In genomic region chr3:96679159-96679674, GRCm38 (mm10) we compare ENCODE assay signal across 13 mouse cellular contexts. TPM values are rescaled to one million over a fixed set of nuclear protein-coding genes. Genes with fewer than 3 reads are reported as not detected.
A peak's percentile ranks its signal among the peaks of the same experiment; 100 is the strongest.
DNase-seq lines count a peak whose midpoint lies in the region; ATAC-seq and TF ChIP-seq lines count a peak whose summit lies in the region.
"Had no signal": no experiment of that assay in that cellular context is flagged by ENCODE, and none has a peak within 500 bp of the region (broad histone marks: within the 10 kb centered on the region; RNA-seq: fewer than 3 reads in every experiment).

No protein-coding gene starts in this region.

- WGBS in hindbrain, embryonic 15.5 days, result 36% methylated on average over 5 of the region's 5 CpGs
- WGBS in hindbrain, embryonic 14.5 days, result 23% methylated on average over 5 of the region's 5 CpGs

- no peaks in the 10 kb centered on the region for H3K9me3 ChIP-seq in hindbrain, embryonic 15.5 days
- H3K9me3 ChIP-seq in hindbrain, embryonic 14.5 days (ENCODE audit: control insufficient read depth, low read length), result no peaks in the 10 kb centered on the region
- no peaks in the 10 kb centered on the region for H3K9me3 ChIP-seq in E14TG2a.4 (ENCODE audit: low read length)
- H3K9me3 ChIP-seq: forebrain, embryonic 10.5 days had no signal

- no peak overlapping the region for H3K9ac ChIP-seq in hindbrain, embryonic 15.5 days
- H3K9ac ChIP-seq in hindbrain, embryonic 14.5 days, result no peak overlapping the region
- H3K9ac ChIP-seq: lung, embryonic 14.5 days had no signal

- no peak for DNase-seq in hindbrain, embryonic 14.5 days (ENCODE audit: low spot score)
- peak; percentile 67 for DNase-seq in adrenal gland, postnatal 10 days
- DNase-seq in left cerebral cortex, adult 18-20 months (ENCODE audit: low spot score in 2 of 2), result no peak
- DNase-seq in cerebellum, postnatal 36 days, result no peak
- DNase-seq in thymus, postnatal 0 days (ENCODE audit: low spot score), result no peak
- DNase-seq: gastrocnemius, postnatal 25 days; heart, postnatal 14 days; lung, embryonic 14.5 days had no signal

- no peak overlapping the region for H3K27ac ChIP-seq in hindbrain, embryonic 15.5 days (replicated peaks)
- H3K27ac ChIP-seq in hindbrain, embryonic 14.5 days, result no peak overlapping the region
- H3K27ac ChIP-seq: forebrain, embryonic 10.5 days; kidney, postnatal 0 days had no signal

- no peaks in the 10 kb centered on the region for H3K27me3 ChIP-seq in hindbrain, embryonic 15.5 days
- peaks cover 5% of the 10 kb centered on the region; the same call in 1 of the 2 replicates for H3K27me3 ChIP-seq in hindbrain, embryonic 14.5 days (ENCODE audit: control insufficient read depth, insufficient read depth, low read length)
- peaks cover 14% of the 10 kb centered on the region for H3K27me3 ChIP-seq in E14TG2a.4 (ENCODE audit: insufficient read depth, low read length)

- no peak for TF ChIP-seq CTCF in E14TG2a.4 (conservative IDR thresholded peaks at IDR 0.05; ENCODE audit: low read length)

- peaks cover 11% of the 10 kb centered on the region for H3K4me1 ChIP-seq in hindbrain, embryonic 15.5 days (replicated peaks)
- no peaks in the 10 kb centered on the region for H3K4me1 ChIP-seq in hindbrain, embryonic 14.5 days (replicated peaks; ENCODE audit: control insufficient read depth, insufficient read depth, low read length)
- peaks cover 92% of the 10 kb centered on the region for H3K4me1 ChIP-seq in E14TG2a.4 (replicated peaks; ENCODE audit: low read depth, low read length)

- no peaks in the 10 kb centered on the region for H3K36me3 ChIP-seq in hindbrain, embryonic 15.5 days
- H3K36me3 ChIP-seq in hindbrain, embryonic 14.5 days (replicated peaks; ENCODE audit: control insufficient read depth, insufficient read depth), result no peaks in the 10 kb centered on the region
- 0 out of 2 replicates have a peak, but pooled peaks cover 4% of the 10 kb centered on the region for H3K36me3 ChIP-seq in E14TG2a.4 (ENCODE audit: insufficient read depth, low read length)
- H3K36me3 ChIP-seq: forebrain, embryonic 10.5 days had no signal

- H3K4me3 ChIP-seq in hindbrain, embryonic 15.5 days, result no peak overlapping the region
- H3K4me3 ChIP-seq in hindbrain, embryonic 14.5 days (replicated peaks; ENCODE audit: low read length), result no peak overlapping the region
- peak overlapping the region; percentile 57 for H3K4me3 ChIP-seq in E14TG2a.4 (replicated peaks; ENCODE audit: low read length)
- H3K4me3 ChIP-seq: forebrain, embryonic 10.5 days had no signal

- no peak overlapping the region for H3K4me2 ChIP-seq in hindbrain, embryonic 15.5 days
- H3K4me2 ChIP-seq in hindbrain, embryonic 14.5 days (replicated peaks), result no peak overlapping the region
- H3K4me2 ChIP-seq: lung, embryonic 14.5 days had no signal

- peak; percentile 16; the same call in 1 of the 2 replicates for ATAC-seq in hindbrain, embryonic 15.5 days (ENCODE audit: low FRiP score, low read depth)
- no peak for ATAC-seq in hindbrain, embryonic 14.5 days (ENCODE audit: low FRiP score)
- peak; percentile 42 for ATAC-seq in megakaryocyte-erythroid progenitor cell, adult 5-6 weeks (replicated peaks; ENCODE audit: low FRiP score, low TSS enrichment, poor library complexity, severe bottlenecking)

RNA-seq across cellular contexts. Expression of gene Ankrd35, which starts 9.3 kb away (rescaled TPM):
- polyA plus RNA-seq in hindbrain, embryonic 15.5 days (2015; fragmentation: Nextera tagmentation; extraction: Ambion mirVana), result 2.2 and 2.7 TPM in 2 replicates
- 1.7 and 1.8 TPM in 2 replicates for polyA plus RNA-seq in hindbrain, embryonic 14.5 days (2014; fragmentation: Nextera tagmentation; extraction: Ambion mirVana)
- 1 to 10 TPM; 1.5 to 1.9 TPM for total RNA-seq in adrenal gland, postnatal 10 days (2021)
- 0.17 TPM in 1 of 2 replicates, not detected in the other for total RNA-seq in megakaryocyte-erythroid progenitor cell, adult 5-6 weeks (2014; fragmentation: Nextera tagmentation)
- 0.11 TPM in 1 of 2 replicates, not detected in the other for total RNA-seq in megakaryocyte-erythroid progenitor cell, adult 5-6 weeks (2017)
- 1 to 10 TPM; 8.1 to 9.0 TPM for total RNA-seq in left cerebral cortex, adult 18-20 months (2021)
- polyA plus RNA-seq in thymus, postnatal 0 days (2015; fragmentation: Nextera tagmentation; extraction: Ambion mirVana), result 1.5 and 1.9 TPM in 2 replicates

RNA-seq across cellular contexts. Expression of gene Pias3, which starts 17.0 kb away (rescaled TPM):
- 38.3 and 42.6 TPM in 2 replicates for polyA plus RNA-seq in hindbrain, embryonic 15.5 days (2015; fragmentation: Nextera tagmentation; extraction: Ambion mirVana)
- 27.5 and 29.3 TPM in 2 replicates for polyA plus RNA-seq in hindbrain, embryonic 14.5 days (2014; fragmentation: Nextera tagmentation; extraction: Ambion mirVana)
- 10 to 100 TPM; 22.0 to 32.0 TPM for total RNA-seq in adrenal gland, postnatal 10 days (2021)
- 11.0 and 14.2 TPM in 2 replicates for total RNA-seq in megakaryocyte-erythroid progenitor cell, adult 5-6 weeks (2014; fragmentation: Nextera tagmentation)
- 1.7 and 2.9 TPM in 2 replicates for total RNA-seq in megakaryocyte-erythroid progenitor cell, adult 5-6 weeks (2017)
- total RNA-seq in left cerebral cortex, adult 18-20 months (2021), result 10 to 100 TPM; 34.5 to 34.8 TPM
- polyA plus RNA-seq in thymus, postnatal 0 days (2015; fragmentation: Nextera tagmentation; extraction: Ambion mirVana), result 11.9 and 12.3 TPM in 2 replicates

RNA-seq across cellular contexts. Expression of gene Nudt17, which starts 29.1 kb away (rescaled TPM):
- 19.0 and 19.4 TPM in 2 replicates for polyA plus RNA-seq in hindbrain, embryonic 15.5 days (2015; fragmentation: Nextera tagmentation; extraction: Ambion mirVana)
- 16.5 and 17.3 TPM in 2 replicates for polyA plus RNA-seq in hindbrain, embryonic 14.5 days (2014; fragmentation: Nextera tagmentation; extraction: Ambion mirVana)
- 1 to 10 TPM; 3.1 to 5.3 TPM for total RNA-seq in adrenal gland, postnatal 10 days (2021)
- total RNA-seq in megakaryocyte-erythroid progenitor cell, adult 5-6 weeks (2014; fragmentation: Nextera tagmentation), result not detected in 2 replicates
- not detected in 2 replicates for total RNA-seq in megakaryocyte-erythroid progenitor cell, adult 5-6 weeks (2017)
- 10 to 100 TPM; 12.4 to 14.9 TPM for total RNA-seq in left cerebral cortex, adult 18-20 months (2021)
- polyA plus RNA-seq in thymus, postnatal 0 days (2015; fragmentation: Nextera tagmentation; extraction: Ambion mirVana), result 19.5 and 20.7 TPM in 2 replicates

RNA-seq across cellular contexts. Expression of gene Itga10, which starts 33.8 kb away (rescaled TPM):
- polyA plus RNA-seq in hindbrain, embryonic 15.5 days (2015; fragmentation: Nextera tagmentation; extraction: Ambion mirVana), result 1.1 and 1.4 TPM in 2 replicates
- polyA plus RNA-seq in hindbrain, embryonic 14.5 days (2014; fragmentation: Nextera tagmentation; extraction: Ambion mirVana), result 0.86 and 0.99 TPM in 2 replicates
- total RNA-seq in adrenal gland, postnatal 10 days (2021), result 1 to 10 TPM; 1.8 to 2.0 TPM
- total RNA-seq in megakaryocyte-erythroid progenitor cell, adult 5-6 weeks (2014; fragmentation: Nextera tagmentation), result 0.10 and 4.4 TPM in 2 replicates
- 0.08 and 0.28 TPM in 2 replicates for total RNA-seq in megakaryocyte-erythroid progenitor cell, adult 5-6 weeks (2017)
- total RNA-seq in left cerebral cortex, adult 18-20 months (2021), result 1 to 10 TPM; 2.3 to 2.5 TPM
- polyA plus RNA-seq in thymus, postnatal 0 days (2015; fragmentation: Nextera tagmentation; extraction: Ambion mirVana), result 0.31 and 0.35 TPM in 2 replicates

RNA-seq across cellular contexts. Expression of gene Gm42957, which starts 43.9 kb away (rescaled TPM):
- 0.05 and 0.13 TPM in 2 replicates for polyA plus RNA-seq in hindbrain, embryonic 15.5 days (2015; fragmentation: Nextera tagmentation; extraction: Ambion mirVana)
- 0.07 TPM in 1 of 2 replicates, not detected in the other for polyA plus RNA-seq in hindbrain, embryonic 14.5 days (2014; fragmentation: Nextera tagmentation; extraction: Ambion mirVana)
- under 1 TPM; 0.24 to 0.33 TPM for total RNA-seq in adrenal gland, postnatal 10 days (2021)
- 0.50 and 0.67 TPM in 2 replicates for total RNA-seq in megakaryocyte-erythroid progenitor cell, adult 5-6 weeks (2014; fragmentation: Nextera tagmentation)
- 0.30 TPM in 1 of 2 replicates, not detected in the other for total RNA-seq in megakaryocyte-erythroid progenitor cell, adult 5-6 weeks (2017)
- total RNA-seq in left cerebral cortex, adult 18-20 months (2021), result under 1 TPM; 0.59 to 0.65 TPM
- polyA plus RNA-seq in thymus, postnatal 0 days (2015; fragmentation: Nextera tagmentation; extraction: Ambion mirVana), result not detected in 2 replicates
- polyA plus RNA-seq: kidney, postnatal 0 days had no signal

Comparison
In these comparisons a context has a peak if more than half of its experiments do, and no peak if none do; other contexts are left out.
1. RNA of gene Nudt17, which starts 29.1 kb away (total RNA-seq): 12.4 to 14.9 TPM in left cerebral cortex, adult 18-20 months and 3.1 to 5.3 TPM in adrenal gland, postnatal 10 days; not detected in megakaryocyte-erythroid progenitor cell, adult 5-6 weeks; every median in the first group is over 4 times any median in the second.